Mouse (Mus musculus): ENCODE measurements around the gene Gm3636.
"Not testable (repeated sequence)": the region's sequence is repeated elsewhere in the genome, so short reads cannot be mapped to it uniquely, and the experiment has no call there.

Gm3636 gene

DNA sequence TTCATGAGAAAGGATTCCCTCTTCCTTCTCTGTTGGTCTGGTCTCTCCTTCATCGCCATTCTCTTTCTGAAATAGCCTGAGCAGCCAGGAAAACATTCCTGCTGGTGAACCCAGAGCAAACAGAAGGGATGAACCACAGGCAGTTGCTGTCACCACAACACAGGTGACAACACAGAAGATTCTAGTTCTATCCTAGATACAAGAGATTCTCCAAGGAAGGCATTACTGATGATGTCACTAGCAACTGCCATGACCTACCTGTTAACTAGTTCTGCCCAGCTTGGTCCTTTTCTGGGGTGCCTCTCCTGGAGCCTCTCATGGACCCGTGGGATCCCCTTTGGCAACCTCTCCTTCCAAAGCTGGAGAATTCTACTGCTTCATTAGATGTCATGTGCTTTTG is at the start of gene Gm3636:
TSS of gene Gm3636 (minus strand) at position 101 of the 400 bp plus-strand sequence.
- not testable (repeated sequence) for DNase-seq (ENCODE audit: low spot score in 2 of 2)

DNA sequence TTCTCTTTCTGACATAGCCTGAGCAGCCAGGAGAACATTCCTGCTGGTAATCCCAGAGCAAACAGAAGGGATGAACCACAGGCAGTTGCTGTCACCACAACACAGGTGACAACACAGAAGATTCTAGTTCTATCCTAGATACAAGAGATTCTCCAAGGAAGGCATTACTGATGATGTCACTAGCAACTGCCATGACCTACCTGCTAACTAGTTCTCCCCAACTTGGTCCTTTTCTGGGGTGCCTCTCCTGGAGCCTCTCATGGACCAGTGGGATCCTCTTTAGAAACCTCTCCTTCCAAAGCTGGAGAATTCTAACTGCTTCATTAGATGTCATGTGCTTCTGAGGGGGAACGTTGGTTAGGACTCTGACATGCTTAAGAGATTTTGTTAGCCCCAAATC is 32.2 kb upstream of the Gm3636 start, which contains the start of gene Gm8362:
TSS of gene Gm8362 (minus strand) at position 101 of the 400 bp plus-strand sequence.
- not testable (repeated sequence) for DNase-seq (ENCODE audit: low spot score in 2 of 2)

DNA sequence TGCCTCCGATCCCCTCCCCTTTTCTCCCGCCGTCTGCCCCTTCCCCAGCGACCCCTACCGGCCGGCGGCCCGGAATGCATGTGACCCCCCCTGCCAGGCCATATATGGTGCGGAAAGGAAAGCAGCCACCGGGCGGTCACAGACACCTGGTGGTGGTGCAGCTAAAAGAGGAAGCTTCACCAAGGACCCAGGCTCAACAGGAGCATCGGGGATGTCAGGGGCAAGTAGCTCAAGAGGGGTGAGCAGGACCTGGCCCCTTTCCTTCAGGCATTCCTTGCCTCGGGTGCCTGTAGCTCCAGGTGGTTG is 15.1 kb upstream of the Gm3636 start:
- peak in 1 of 2 experiments; percentile 8 for DNase-seq (ENCODE audit: low spot score in 2 of 2)

DNA sequence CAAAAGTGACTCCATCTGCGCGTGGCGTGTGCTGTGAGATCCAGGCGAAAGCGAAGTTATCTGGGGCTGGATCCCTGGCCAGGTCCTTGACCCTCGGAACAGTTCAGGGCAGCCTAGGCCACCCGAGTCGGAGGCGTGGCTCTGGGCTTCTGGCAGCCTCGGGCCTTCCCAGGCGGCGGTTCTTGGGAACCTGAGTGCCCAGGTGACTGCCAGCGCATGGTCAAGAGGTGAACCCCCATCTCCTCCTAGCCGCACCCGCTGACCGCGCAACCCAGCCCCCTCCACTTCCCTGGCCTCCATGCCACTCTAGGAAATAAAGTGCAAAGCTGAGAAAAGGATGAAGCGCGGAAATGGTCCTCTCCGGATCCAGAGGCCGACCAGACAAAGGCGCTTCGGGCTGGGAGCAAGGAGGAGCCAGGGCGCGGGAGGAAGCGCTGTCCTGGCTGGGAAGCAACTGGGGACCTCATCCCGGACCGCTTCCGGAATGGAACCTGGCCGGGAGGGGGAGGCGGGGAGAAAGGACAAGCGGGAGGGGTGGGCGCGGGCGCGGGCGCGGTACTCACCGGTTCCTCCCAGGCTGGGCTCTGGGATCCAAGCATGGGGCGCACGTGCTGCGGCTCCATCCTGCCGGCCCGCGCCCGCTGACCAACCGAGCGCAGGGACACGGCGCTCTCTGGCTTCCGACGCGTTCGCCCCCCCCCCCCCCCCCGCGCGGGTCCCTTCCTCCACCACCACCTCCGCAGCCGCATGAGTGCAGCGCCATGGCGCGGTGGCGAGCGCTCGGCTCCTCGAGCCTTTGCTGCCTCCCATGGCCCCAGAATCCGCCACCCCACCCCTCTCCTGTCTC is 14.5 kb upstream of the Gm3636 start:
- DNase-seq (ENCODE audit: low spot score in 2 of 2) = not testable (repeated sequence)

DNA sequence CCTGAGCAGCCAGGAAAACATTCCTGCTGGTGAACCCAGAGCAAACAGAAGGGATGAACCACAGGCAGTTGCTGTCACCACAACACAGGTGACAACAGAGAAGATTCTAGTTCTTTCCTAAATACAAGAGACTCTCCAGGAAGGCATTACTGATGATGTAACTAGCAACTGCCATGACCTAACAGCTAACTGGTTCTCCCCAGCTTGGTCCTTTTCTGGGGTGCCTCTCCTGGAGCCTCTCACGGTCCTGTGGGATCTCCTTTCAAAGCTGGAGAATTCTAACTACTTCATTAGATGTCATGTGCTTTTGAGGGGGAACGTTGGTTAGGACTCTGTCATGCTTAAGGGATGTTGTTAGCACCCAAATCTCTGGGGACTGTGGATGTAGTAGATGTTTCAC is 22.0 kb downstream of the Gm3636 start, which contains the start of gene Gm8050:
TSS of gene Gm8050 (minus strand) at position 101 of the 400 bp plus-strand sequence.
- not testable (repeated sequence) for DNase-seq (ENCODE audit: low spot score in 2 of 2)
